Mouse (Mus musculus): ENCODE results near the gene Traf3. TPM values are rescaled to one million over a fixed set of nuclear protein-coding genes. Genes with fewer than 3 reads are reported as not detected.

Gene Traf3
- polyA plus RNA-seq, 1 experiment from 2014 or later, result 10.6 TPM

- WGBS, result 21% methylated on average over 12 of the region's 12 CpGs
- 0 out of 2 replicates have a peak overlapping the region, but pooled peaks have one; percentile 27 for H3K4me2 ChIP-seq (replicated peaks)
Measured at GRCm38 (mm10) chr12:111143005-111143508, 23.1 kb upstream of the Traf3 start.

DNA sequence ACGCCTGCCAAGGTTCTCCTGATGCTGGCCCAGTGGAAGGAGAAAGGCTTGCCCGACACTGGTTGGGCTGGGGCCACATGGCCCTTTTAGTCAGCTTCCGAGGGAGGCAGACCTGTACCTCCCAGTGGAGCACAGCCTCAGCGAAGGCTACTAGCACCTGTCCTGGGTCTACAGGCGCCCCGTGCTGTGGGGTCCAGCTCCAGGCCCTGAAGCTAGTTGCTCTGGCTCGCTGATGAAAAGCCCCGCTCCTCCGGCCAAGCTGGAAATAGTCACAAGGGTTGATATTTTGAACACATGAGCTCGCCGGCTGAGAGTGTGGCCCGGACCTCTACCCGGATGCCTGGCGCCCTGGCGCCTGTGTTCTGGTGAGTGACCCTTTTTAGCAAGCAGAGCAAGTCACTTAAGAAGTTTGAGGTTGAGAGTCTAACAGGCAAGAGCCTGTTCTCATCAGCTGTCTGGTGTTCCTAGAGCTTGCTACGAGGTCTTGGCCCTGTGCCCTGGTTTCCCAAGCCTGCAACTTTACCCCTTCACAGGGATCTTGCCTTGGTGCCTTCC is 22.6 kb upstream of the Traf3 start:
- Histone ChIP-seq H3K27me3 (no peaks in the 10 kb centered on the region), H3K36me3 (no peaks in the 10 kb centered on the region), H3K4me1 (peaks cover 27% of the 10 kb centered on the region), H3K4me2 (replicated peaks) (0 out of 2 replicates have a peak overlapping the region, but pooled peaks have one; percentile 27), H3K27ac (replicated peaks) (peak overlapping the region; percentile 44), H3K4me3 (replicated peaks) (no peak overlapping the region), H3K9ac (no peak overlapping the region), H3K9me3 (replicated peaks) (no peaks in the 10 kb centered on the region)
- WGBS, result 65% methylated on average over 16 of the region's 16 CpGs
- ATAC-seq (ENCODE audit: insufficient number of reproducible peaks, low FRiP score, low TSS enrichment, low read depth), result peak; percentile 27; the same call in 1 of the 2 replicates

More at GRCm38 (mm10) chr12:111143005-111143508, 23.1 kb upstream of the Traf3 start:
- no peak overlapping the region for H3K4me3 ChIP-seq (replicated peaks)
- peaks cover 27% of the 10 kb centered on the region for H3K4me1 ChIP-seq
- H3K36me3 ChIP-seq, result no peaks in the 10 kb centered on the region
- peak overlapping the region; percentile 44 for H3K27ac ChIP-seq (replicated peaks)
- no peaks in the 10 kb centered on the region for H3K9me3 ChIP-seq (replicated peaks)
- H3K9ac ChIP-seq, result no peak overlapping the region
- no peak for ATAC-seq (ENCODE audit: insufficient number of reproducible peaks, low FRiP score, low TSS enrichment, low read depth)
- no peaks in the 10 kb centered on the region for H3K27me3 ChIP-seq

- Histone ChIP-seq H3K36me3 (no peaks in the 10 kb centered on the region), H3K9ac (no peak overlapping the region), H3K27ac (replicated peaks) (no peak overlapping the region), H3K27me3 (no peaks in the 10 kb centered on the region), H3K4me2 (replicated peaks) (no peak overlapping the region), H3K9me3 (replicated peaks) (no peaks in the 10 kb centered on the region), H3K4me3 (replicated peaks) (no peak overlapping the region), H3K4me1 (peaks cover 27% of the 10 kb centered on the region)
- WGBS, result 89% methylated on average over 2 of the region's 2 CpGs
- no peak for ATAC-seq (ENCODE audit: insufficient number of reproducible peaks, low FRiP score, low TSS enrichment, low read depth)
Measured at GRCm38 (mm10) chr12:111144598-111144997, 21.6 kb upstream of the Traf3 start.

- no peak for ATAC-seq (ENCODE audit: insufficient number of reproducible peaks, low FRiP score, low TSS enrichment, low read depth)
- Histone ChIP-seq H3K4me3 (replicated peaks) (no peak overlapping the region), H3K27ac (replicated peaks) (no peak overlapping the region), H3K36me3 (no peaks in the 10 kb centered on the region), H3K9ac (no peak overlapping the region), H3K4me2 (replicated peaks) (no peak overlapping the region), H3K4me1 (peaks cover 32% of the 10 kb centered on the region), H3K9me3 (replicated peaks) (no peaks in the 10 kb centered on the region), H3K27me3 (no peaks in the 10 kb centered on the region)
- WGBS, result 33% methylated on average over 9 of the region's 9 CpGs
Measured at GRCm38 (mm10) chr12:111145269-111145668, 20.9 kb upstream of the Traf3 start.

DNA sequence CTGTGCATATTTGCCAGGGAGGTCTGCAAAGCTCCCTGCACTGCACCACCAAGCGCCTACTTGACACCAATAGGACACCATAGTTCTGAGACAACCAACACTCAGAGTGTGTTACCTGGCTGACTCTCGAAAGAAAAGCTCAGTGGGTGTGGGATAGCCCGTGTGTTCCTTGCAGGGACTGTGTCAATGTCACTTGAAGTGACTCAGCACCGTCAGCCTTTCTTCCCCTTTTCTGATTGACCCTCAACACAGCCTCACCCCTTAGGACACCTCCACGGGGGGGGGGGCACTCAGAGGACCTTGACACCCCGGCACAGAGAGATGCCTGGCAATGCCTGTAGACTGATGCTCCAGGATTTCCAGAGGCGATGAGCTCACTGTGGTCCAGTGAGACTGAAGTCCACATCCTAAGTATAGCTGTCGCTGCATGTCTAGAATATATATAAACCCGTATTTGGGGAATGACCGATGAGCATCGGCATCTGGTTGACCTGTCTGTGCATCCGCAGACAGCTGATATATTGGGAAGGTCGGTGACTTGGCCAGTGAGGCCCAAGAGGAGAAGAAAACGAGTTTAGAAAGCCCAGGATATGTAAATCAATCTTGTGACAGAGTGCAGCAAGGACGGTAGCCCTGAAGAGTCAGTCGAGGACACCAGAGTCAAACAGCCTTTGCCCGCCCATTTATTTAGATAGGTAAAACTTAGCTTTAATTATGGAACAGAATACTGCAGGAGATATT is 16.5 kb upstream of the Traf3 start:
- 66% methylated on average over 17 of the region's 17 CpGs for WGBS
- Histone ChIP-seq H3K4me2 (replicated peaks) (no peak overlapping the region), H3K9me3 (replicated peaks) (no peaks in the 10 kb centered on the region), H3K4me1 (peaks cover 21% of the 10 kb centered on the region), H3K4me3 (replicated peaks) (no peak overlapping the region), H3K27me3 (no peaks in the 10 kb centered on the region), H3K27ac (replicated peaks) (no peak overlapping the region), H3K9ac (no peak overlapping the region), H3K36me3 (no peaks in the 10 kb centered on the region)
- ATAC-seq (ENCODE audit: insufficient number of reproducible peaks, low FRiP score, low TSS enrichment, low read depth), result no peak

GRCm38 (mm10) chr12:111150236-111150596 is 16.0 kb upstream of the Traf3 start:
- Histone ChIP-seq H3K9ac (no peak overlapping the region), H3K4me2 (replicated peaks) (no peak overlapping the region), H3K27me3 (no peaks in the 10 kb centered on the region), H3K27ac (replicated peaks) (no peak overlapping the region), H3K36me3 (no peaks in the 10 kb centered on the region), H3K4me3 (replicated peaks) (no peak overlapping the region), H3K4me1 (peaks cover 16% of the 10 kb centered on the region), H3K9me3 (replicated peaks) (no peaks in the 10 kb centered on the region)
- ATAC-seq (ENCODE audit: insufficient number of reproducible peaks, low FRiP score, low TSS enrichment, low read depth), result no peak
- WGBS, result 13% methylated on average over 6 of the region's 6 CpGs

DNA sequence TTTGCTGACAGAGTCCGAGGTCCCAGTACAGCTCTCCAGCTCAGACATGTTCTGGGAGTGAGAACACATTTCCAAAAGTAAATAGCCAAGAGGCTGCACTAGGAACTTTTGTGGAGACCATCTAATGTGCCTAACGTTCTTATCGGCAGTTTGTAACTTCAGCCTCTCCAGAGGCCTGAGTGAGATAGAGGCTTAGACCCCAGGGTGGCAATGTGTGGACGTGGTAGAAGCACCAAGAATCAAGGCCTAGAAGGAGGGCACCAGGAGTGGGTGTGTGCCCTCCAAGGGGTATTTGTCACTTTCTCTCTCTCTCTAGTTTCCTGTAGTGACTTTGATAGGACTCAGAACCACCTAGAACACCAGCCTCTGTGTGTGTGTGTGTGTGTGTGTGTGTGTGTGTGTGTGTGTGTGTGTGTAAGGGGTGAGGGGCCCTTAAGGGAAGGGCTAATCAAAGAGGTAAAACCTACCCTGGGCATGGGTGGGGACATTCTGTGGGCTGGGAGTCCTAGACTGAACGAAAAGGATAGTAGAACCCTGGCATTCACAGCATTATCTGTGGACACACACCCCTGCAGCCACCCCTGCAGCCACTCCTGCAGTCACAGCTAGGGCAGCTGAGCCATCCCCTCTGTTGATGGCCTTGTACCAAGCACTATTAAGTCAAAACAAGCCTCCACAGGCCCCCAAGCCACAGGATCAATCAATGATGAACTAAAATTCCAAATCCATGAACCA is 14.6 kb upstream of the Traf3 start:
- ATAC-seq (ENCODE audit: insufficient number of reproducible peaks, low FRiP score, low TSS enrichment, low read depth), result no peak
- H3K9ac ChIP-seq, result no peak overlapping the region
- H3K9me3 ChIP-seq (replicated peaks), result no peaks in the 10 kb centered on the region
- 81% methylated on average over 5 of the region's 5 CpGs for whole genome bisulfite sequencing
- no peak overlapping the region for H3K27ac ChIP-seq (replicated peaks)
- H3K36me3 ChIP-seq, result no peaks in the 10 kb centered on the region
- H3K4me3 ChIP-seq (replicated peaks), result no peak overlapping the region
- peaks cover 12% of the 10 kb centered on the region; the same call in 1 of the 2 replicates for H3K4me1 ChIP-seq
- no peak overlapping the region for H3K4me2 ChIP-seq (replicated peaks)
- no peaks in the 10 kb centered on the region for H3K27me3 ChIP-seq

DNA sequence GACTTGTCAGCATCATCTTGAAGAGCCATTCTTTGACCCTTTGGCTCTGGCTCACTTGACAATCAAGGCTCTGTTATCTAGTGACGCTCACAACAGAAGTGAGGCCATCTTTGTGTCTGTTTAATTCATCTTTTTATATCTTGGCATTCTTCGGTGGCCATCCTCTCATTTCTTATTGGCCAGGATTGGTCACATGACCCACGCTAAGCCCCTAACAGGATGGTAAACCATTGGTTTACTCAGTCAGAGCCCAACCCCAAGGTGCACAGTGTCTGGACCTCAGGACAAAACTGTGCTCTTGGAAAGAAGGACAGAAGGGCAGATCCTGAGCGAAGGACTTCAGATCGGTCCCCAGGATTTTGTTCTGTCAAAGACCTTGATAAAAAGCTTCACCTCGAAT is 13.6 kb upstream of the Traf3 start:
- no peak for ATAC-seq (ENCODE audit: insufficient number of reproducible peaks, low FRiP score, low TSS enrichment, low read depth)
- WGBS, result 81% methylated on average over 6 of the region's 6 CpGs
- Histone ChIP-seq H3K9ac (no peak overlapping the region), H3K4me2 (replicated peaks) (no peak overlapping the region), H3K36me3 (no peaks in the 10 kb centered on the region), H3K27ac (replicated peaks) (no peak overlapping the region), H3K4me1 (peaks cover 12% of the 10 kb centered on the region; the same call in 1 of the 2 replicates), H3K27me3 (no peaks in the 10 kb centered on the region), H3K9me3 (replicated peaks) (no peaks in the 10 kb centered on the region), H3K4me3 (replicated peaks) (no peak overlapping the region)

GRCm38 (mm10) chr12:111152981-111153710 is 13.0 kb upstream of the Traf3 start:
- Histone ChIP-seq H3K27ac (replicated peaks) (no peak overlapping the region), H3K9ac (no peak overlapping the region)
- no peak for ATAC-seq (ENCODE audit: insufficient number of reproducible peaks, low FRiP score, low TSS enrichment, low read depth)

GRCm38 (mm10) chr12:111153946-111154345 is 12.2 kb upstream of the Traf3 start:
- Histone ChIP-seq H3K27me3 (no peaks in the 10 kb centered on the region), H3K27ac (replicated peaks) (no peak overlapping the region), H3K4me3 (replicated peaks) (no peak overlapping the region), H3K9me3 (replicated peaks) (no peaks in the 10 kb centered on the region), H3K4me1 (peaks cover 12% of the 10 kb centered on the region; the same call in 1 of the 2 replicates), H3K36me3 (no peaks in the 10 kb centered on the region), H3K4me2 (replicated peaks) (no peak overlapping the region), H3K9ac (no peak overlapping the region)
- 66% methylated on average over 5 of the region's 5 CpGs for WGBS
- ATAC-seq (ENCODE audit: insufficient number of reproducible peaks, low FRiP score, low TSS enrichment, low read depth), result no peak

More at GRCm38 (mm10) chr12:111152981-111153710, 13.0 kb upstream of the Traf3 start:
- Histone ChIP-seq H3K4me1 (peaks cover 12% of the 10 kb centered on the region; the same call in 1 of the 2 replicates), H3K4me2 (replicated peaks) (no peak overlapping the region), H3K27me3 (no peaks in the 10 kb centered on the region), H3K36me3 (no peaks in the 10 kb centered on the region), H3K9me3 (replicated peaks) (no peaks in the 10 kb centered on the region), H3K4me3 (replicated peaks) (no peak overlapping the region)
- WGBS, result 74% methylated on average over 7 of the region's 7 CpGs

DNA sequence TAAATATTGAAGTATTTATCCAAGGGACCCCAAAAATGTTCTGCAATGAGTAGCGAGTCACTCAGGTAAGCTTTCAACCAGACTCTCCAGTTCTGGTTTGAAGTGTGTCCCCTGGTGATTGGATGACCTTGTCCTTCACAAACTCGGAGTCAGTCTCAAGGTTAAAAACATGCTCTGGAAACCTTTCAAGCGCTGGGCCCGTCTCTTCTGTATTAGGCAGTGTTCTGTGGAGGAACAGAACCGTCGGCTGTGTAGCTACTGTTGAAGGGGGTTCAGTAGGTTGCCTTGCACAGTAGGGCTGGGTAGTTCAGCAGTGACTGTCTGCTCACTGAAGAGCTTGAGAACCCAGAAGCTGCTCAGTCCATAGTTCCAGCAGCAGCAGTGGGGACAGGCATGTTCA is 11.5 kb upstream of the Traf3 start:
- H3K36me3 ChIP-seq, result no peaks in the 10 kb centered on the region
- peaks cover 13% of the 10 kb centered on the region for H3K4me1 ChIP-seq
- no peak for ATAC-seq (ENCODE audit: insufficient number of reproducible peaks, low FRiP score, low TSS enrichment, low read depth)
- H3K27ac ChIP-seq (replicated peaks), result no peak overlapping the region
- 87% methylated on average over 6 of the region's 6 CpGs for WGBS
- H3K4me2 ChIP-seq (replicated peaks), result no peak overlapping the region
- no peak overlapping the region for H3K9ac ChIP-seq
- no peaks in the 10 kb centered on the region for H3K9me3 ChIP-seq (replicated peaks)
- no peaks in the 10 kb centered on the region for H3K27me3 ChIP-seq
- H3K4me3 ChIP-seq (replicated peaks), result no peak overlapping the region
